Mouse (Mus musculus): ENCODE results near the gene Mcts2. TPM values are rescaled to one million over a fixed set of nuclear protein-coding genes. Genes with fewer than 3 reads are reported as not detected.
"Not testable (repeated sequence)": the region's sequence is repeated elsewhere in the genome, so short reads cannot be mapped to it uniquely, and the experiment has no call there.

Gene Mcts2
- polyA plus RNA-seq, 1 experiment: 4.4 TPM

DNA sequence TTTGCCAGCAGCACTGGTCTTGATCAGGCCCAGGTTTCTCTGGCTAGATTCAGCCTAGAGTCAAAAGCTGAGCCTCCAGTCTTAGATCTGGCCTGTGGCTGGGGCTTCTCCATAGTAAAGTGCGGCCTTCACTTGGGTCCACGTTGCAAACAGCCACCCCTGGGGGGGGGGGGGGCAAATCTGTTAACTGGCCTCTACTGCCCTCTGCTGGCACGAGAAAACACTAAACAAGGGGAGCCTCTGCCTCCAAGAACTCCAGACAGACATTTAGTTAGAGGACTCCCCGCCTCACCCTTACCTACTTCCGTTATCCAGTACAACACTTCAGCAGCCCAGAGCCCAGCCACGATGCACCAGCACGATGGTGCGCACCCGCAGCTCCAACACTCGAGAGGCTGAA, 29.4 kb upstream of the Mcts2 start:
- Histone ChIP-seq H3K4me3 (ENCODE audit: control insufficient read depth, insufficient read depth, low read length) (no peak overlapping the region), H3K36me3 (ENCODE audit: control insufficient read depth, insufficient read depth, low read length) (no peaks in the 10 kb centered on the region), H3K27ac (ENCODE audit: control insufficient read depth, insufficient read depth, low read length) (no peak overlapping the region), H3K4me1 (replicated peaks; ENCODE audit: control insufficient read depth, insufficient read depth, low read length) (no peaks in the 10 kb centered on the region), H3K27me3 (ENCODE audit: control insufficient read depth, insufficient read depth, low read length) (no peaks in the 10 kb centered on the region)
- no peak for DNase-seq
- WGBS: 72% methylated on average over 10 of the region's 10 CpGs
- TF ChIP-seq POLR2A (IDR thresholded peaks at IDR 0.05; ENCODE audit: control insufficient read depth, extremely low read depth, insufficient read depth, low read length, poor library complexity): no peak
- TF ChIP-seq CTCF (IDR thresholded peaks at IDR 0.05; ENCODE audit: borderline replicate concordance, control insufficient read depth, extremely low read depth, insufficient read depth, low read length, poor library complexity): no peak

DNA sequence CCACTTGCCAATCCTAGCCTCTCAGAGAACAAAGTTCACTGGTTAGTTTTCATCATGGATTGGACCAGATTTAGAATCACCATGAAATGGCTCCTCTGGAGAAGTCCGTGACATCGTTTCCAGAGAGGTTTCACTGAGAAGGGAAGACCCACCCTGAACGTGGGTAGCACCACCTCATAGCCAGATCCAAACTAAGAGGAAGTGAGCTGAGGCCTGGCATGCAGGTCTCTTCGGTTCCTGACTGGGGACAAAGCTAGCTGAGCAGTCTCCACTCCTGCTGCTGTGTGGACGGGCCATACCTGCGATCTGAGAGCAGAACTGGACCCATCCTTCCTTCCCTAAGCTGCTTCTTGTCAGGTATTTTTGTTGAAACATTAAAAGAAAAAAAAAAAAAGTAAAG, 25.7 kb upstream of the Mcts2 start:
- no peak overlapping the region for H3K4me3 ChIP-seq (ENCODE audit: control insufficient read depth, insufficient read depth, low read length)
- no peaks in the 10 kb centered on the region for H3K4me1 ChIP-seq (replicated peaks; ENCODE audit: control insufficient read depth, insufficient read depth, low read length)
- 33% methylated on average over 6 of the region's 6 CpGs for WGBS
- no peaks in the 10 kb centered on the region for H3K27me3 ChIP-seq (ENCODE audit: control insufficient read depth, insufficient read depth, low read length)
- no peak overlapping the region for H3K27ac ChIP-seq (ENCODE audit: control insufficient read depth, insufficient read depth, low read length)
- TF ChIP-seq CTCF (IDR thresholded peaks at IDR 0.05; ENCODE audit: borderline replicate concordance, control insufficient read depth, extremely low read depth, insufficient read depth, low read length, poor library complexity) (no peak), POLR2A (IDR thresholded peaks at IDR 0.05; ENCODE audit: control insufficient read depth, extremely low read depth, insufficient read depth, low read length, poor library complexity) (no peak)
- H3K36me3 ChIP-seq (ENCODE audit: control insufficient read depth, insufficient read depth, low read length): no peaks in the 10 kb centered on the region
- DNase-seq: no peak

DNA sequence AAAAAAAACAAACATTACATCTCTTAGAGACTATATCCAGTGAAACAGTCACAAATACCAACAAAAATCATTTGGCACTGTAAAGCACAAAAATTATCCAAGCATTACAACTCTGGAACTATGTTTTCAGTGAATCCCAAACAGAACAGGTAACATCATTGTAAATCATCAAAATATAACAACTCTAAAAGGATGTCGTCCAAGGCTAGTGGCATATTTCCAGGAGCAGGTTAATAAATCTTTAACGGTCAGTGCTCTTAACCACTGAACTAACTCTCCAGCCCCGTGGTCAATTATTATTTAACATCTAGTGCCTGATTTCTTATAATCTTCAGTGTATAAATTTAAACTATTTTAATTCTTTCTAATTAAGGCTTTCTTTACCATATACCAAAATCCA, 20.6 kb upstream of the Mcts2 start:
- H3K4me3 ChIP-seq (ENCODE audit: control insufficient read depth, insufficient read depth, low read length); H3K27ac ChIP-seq (ENCODE audit: control insufficient read depth, insufficient read depth, low read length); H3K27me3 ChIP-seq (ENCODE audit: control insufficient read depth, insufficient read depth, low read length); H3K36me3 ChIP-seq (ENCODE audit: control insufficient read depth, insufficient read depth, low read length); H3K4me1 ChIP-seq (replicated peaks; ENCODE audit: control insufficient read depth, insufficient read depth, low read length); DNase-seq: not testable (repeated sequence)
- WGBS: 87% methylated on average over 3 of the region's 3 CpGs

DNA sequence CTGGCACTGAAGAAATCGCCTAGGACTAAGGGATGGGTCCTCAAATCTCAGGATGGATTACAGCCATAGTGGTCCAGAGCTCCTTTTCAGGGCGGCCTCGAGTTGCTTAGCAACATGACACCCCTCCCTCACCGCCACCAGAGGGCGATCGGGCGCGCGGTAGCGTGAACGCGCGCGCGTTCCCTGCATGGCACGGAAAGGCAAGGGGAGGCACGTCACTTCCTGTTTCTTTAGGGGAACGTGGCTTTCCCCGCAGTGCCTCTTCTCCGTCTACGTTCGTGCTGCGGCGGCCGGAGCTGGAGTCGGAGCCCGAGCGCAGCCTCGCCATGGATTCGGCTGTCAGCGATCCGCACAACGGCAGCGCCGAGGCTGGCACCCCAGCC, 17.6 kb upstream of the Mcts2 start, which contains the start of gene H13:
TSS of gene H13 (plus strand) at position 206 of the 383 bp plus-strand sequence.
- WGBS: under 1% methylated on average over 35 of the region's 35 CpGs
- DNase-seq: peak; percentile 93
- no peaks in the 10 kb centered on the region for H3K27me3 ChIP-seq (ENCODE audit: control insufficient read depth, insufficient read depth, low read length)
- H3K27ac ChIP-seq (ENCODE audit: control insufficient read depth, insufficient read depth, low read length): peak within 1 kb of the TSS; percentile 96
- H3K4me1 ChIP-seq (replicated peaks; ENCODE audit: control insufficient read depth, insufficient read depth, low read length): peaks cover 19% of the 10 kb centered on the region
- H3K4me3 ChIP-seq (ENCODE audit: control insufficient read depth, insufficient read depth, low read length): peak within 1 kb of the TSS; percentile 81
- TF ChIP-seq CTCF (IDR thresholded peaks at IDR 0.05; ENCODE audit: borderline replicate concordance, control insufficient read depth, extremely low read depth, insufficient read depth, low read length, poor library complexity): peak; percentile 96
- peak; percentile 88; the same call in 1 of the 2 replicates for TF ChIP-seq POLR2A (IDR thresholded peaks at IDR 0.05; ENCODE audit: control insufficient read depth, extremely low read depth, insufficient read depth, low read length, poor library complexity)
- no peaks in the 10 kb centered on the region; the same call in 1 of the 2 replicates for H3K36me3 ChIP-seq (ENCODE audit: control insufficient read depth, insufficient read depth, low read length)

DNA sequence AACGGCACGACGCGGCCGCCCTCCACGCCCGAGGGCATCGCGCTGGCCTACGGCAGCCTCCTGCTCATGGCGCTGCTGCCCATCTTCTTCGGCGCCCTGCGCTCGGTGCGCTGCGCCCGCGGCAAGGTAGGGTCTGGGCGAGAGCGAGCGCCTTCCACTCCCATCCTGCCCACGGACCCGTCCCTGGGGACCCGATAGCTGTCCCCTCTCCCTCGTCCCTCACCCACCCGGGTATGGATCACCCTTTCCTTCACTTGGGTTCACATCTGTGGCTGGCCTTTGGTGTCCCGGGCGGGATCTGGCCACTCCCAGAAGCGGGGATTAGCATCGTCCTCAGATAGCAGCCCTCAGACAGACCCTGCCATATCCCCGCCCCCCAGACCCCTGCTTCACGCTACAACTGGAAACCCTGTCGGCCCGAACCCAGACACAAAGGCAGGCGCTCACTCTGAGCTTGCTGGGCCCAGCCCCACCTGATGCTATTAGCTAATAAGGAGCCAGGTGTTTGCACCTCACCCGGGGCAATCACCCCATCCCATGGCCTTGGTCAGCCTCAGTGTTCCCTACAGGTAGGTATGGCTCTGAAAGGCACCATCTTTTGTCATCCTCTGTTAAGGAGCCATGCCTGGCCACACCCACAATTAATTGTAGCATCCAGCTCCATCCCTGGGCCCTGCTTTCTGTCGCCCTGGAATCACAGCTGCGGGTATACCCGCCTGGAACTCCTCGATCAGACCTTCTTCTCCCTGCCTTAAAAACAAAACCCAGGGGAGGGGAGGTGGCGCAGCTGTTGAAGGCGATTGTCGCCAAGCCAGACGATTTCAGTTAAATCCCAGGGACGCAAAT, 17.0 kb upstream of the Mcts2 start:
- H3K36me3 ChIP-seq (ENCODE audit: control insufficient read depth, insufficient read depth, low read length): peaks cover 3% of the 10 kb centered on the region; the same call in 1 of the 2 replicates
- TF ChIP-seq CTCF (IDR thresholded peaks at IDR 0.05; ENCODE audit: borderline replicate concordance, control insufficient read depth, extremely low read depth, insufficient read depth, low read length, poor library complexity): 0 out of 2 replicates have a peak, but pooled peaks have one; percentile 9
- TF ChIP-seq POLR2A (IDR thresholded peaks at IDR 0.05; ENCODE audit: control insufficient read depth, extremely low read depth, insufficient read depth, low read length, poor library complexity): no peak
- DNase-seq: peak; percentile 37
- H3K27ac ChIP-seq (ENCODE audit: control insufficient read depth, insufficient read depth, low read length): peak overlapping the region; percentile 96
- H3K4me1 ChIP-seq (replicated peaks; ENCODE audit: control insufficient read depth, insufficient read depth, low read length): peaks cover 19% of the 10 kb centered on the region
- 1% methylated on average over 46 of the region's 46 CpGs for WGBS
- H3K27me3 ChIP-seq (ENCODE audit: control insufficient read depth, insufficient read depth, low read length): no peaks in the 10 kb centered on the region
- H3K4me3 ChIP-seq (ENCODE audit: control insufficient read depth, insufficient read depth, low read length): peak overlapping the region; percentile 81

DNA sequence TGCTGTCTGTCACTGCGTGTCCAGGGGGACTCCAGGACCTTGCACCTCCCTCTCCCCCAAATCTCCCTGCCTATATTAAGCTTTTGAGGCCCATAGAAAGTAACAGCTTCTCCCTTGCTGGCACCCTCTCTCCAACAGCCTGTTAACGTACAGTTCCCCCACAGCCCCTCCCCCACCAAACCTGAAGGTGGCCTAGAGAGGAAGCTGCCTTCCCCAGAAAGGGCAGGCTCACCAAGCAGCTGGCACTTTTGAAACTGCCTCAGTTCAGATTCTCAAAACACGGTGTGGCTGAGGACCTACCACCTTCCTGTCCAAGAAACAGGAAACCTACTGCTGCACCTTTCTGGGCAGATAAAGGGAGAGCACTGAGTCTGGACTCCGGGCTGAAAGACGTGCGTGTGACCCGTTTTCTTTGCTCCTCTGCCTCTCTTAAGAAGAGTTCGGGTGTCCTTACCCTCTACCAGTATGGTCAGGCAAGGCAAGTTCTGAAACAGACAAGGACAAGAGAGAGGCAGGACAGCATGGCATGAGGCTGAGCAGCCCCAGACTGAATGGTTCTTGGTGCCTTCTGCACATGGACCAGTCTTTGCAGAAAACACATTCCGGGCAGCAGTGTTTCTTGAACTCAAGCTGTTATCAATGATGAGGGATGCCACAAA, 15.7 kb upstream of the Mcts2 start:
- DNase-seq: peak; percentile 92
- Histone ChIP-seq H3K27ac (ENCODE audit: control insufficient read depth, insufficient read depth, low read length) (peak overlapping the region; percentile 96), H3K27me3 (ENCODE audit: control insufficient read depth, insufficient read depth, low read length) (no peaks in the 10 kb centered on the region), H3K36me3 (ENCODE audit: control insufficient read depth, insufficient read depth, low read length) (peaks cover 10% of the 10 kb centered on the region), H3K4me1 (replicated peaks; ENCODE audit: control insufficient read depth, insufficient read depth, low read length) (peaks cover 29% of the 10 kb centered on the region), H3K4me3 (ENCODE audit: control insufficient read depth, insufficient read depth, low read length) (peak overlapping the region; percentile 81)
- TF ChIP-seq POLR2A (IDR thresholded peaks at IDR 0.05; ENCODE audit: control insufficient read depth, extremely low read depth, insufficient read depth, low read length, poor library complexity) (0 out of 2 replicates have a peak, but pooled peaks have one; percentile 48), CTCF (IDR thresholded peaks at IDR 0.05; ENCODE audit: borderline replicate concordance, control insufficient read depth, extremely low read depth, insufficient read depth, low read length, poor library complexity) (no peak)
- WGBS: 3% methylated on average over 9 of the region's 9 CpGs

All from thymus, adult 2 months (tissue).